In the genomic region with DNA sequence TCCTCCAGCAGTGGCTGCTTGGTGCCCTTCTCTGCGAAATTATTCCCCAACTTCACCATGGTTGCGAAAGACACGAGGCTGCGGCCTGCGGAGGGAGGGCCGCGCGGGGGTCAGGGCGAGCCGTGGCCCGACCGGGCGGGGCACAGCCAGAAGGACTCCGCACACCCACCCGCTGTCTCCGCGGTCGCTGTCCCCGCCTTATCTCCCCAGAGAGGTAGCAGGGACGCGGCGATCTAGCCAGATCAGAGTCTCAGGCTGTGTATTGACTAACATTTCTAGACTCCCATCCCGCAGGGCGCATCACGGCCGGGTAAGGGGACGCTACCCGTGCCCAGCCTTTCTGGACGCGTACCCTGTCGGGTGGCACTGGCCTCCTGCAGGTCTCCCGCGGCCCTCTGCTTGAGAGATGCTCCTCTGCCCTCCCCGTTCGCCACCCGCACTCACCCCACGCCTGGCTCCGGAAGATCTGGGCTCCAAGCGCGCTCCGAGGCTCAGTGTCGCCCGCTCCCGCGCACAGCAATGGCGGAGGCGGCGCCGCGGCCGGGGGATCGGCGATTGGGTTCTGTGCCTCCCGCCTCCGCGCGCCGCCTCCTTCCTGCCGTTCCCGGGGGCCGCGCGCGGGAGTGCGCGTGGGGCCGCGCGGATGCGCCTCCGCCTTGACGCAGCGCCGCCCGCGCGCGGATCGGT, we compare ENCODE assay signal across 8 mouse cellular contexts. TPM values are rescaled to one million over a fixed set of nuclear protein-coding genes. Genes with fewer than 3 reads are reported as not detected.
A peak's percentile ranks its signal among the peaks of the same experiment; 100 is the strongest.
DNase-seq lines count a peak whose midpoint lies in the region; ATAC-seq and TF ChIP-seq lines count a peak whose summit lies in the region.

No protein-coding gene starts in this region.

- H3K27me3 ChIP-seq in ES-Bruce4 (ENCODE audit: control insufficient read depth, insufficient read depth, low read length, poor library complexity, severe bottlenecking), result peaks cover 6% of the 10 kb centered on the region
- peaks cover 32% of the 10 kb centered on the region for H3K27me3 ChIP-seq in forebrain, embryonic 12.5 days
- peaks cover 54% of the 10 kb centered on the region for H3K27me3 ChIP-seq in heart, embryonic 16.5 days (ENCODE audit: control insufficient read depth, insufficient read depth, low read length)

- TF ChIP-seq CTCF in ES-Bruce4 (IDR thresholded peaks at IDR 0.05; ENCODE audit: low read depth, low read length), result no peak
- no peak for TF ChIP-seq CTCF in lung, adult 2 months (IDR thresholded peaks at IDR 0.05; ENCODE audit: insufficient read depth, low read length)

- H3K4me1 ChIP-seq in ES-Bruce4 (ENCODE audit: control insufficient read depth, insufficient read depth, low read length), result no peaks in the 10 kb centered on the region
- H3K4me1 ChIP-seq in forebrain, embryonic 12.5 days, result peaks cover 40% of the 10 kb centered on the region
- H3K4me1 ChIP-seq in heart, embryonic 16.5 days (ENCODE audit: control insufficient read depth, insufficient read depth, low read length), result 0 out of 2 replicates have a peak, but pooled peaks cover 3% of the 10 kb centered on the region
- H3K4me1 ChIP-seq in lung, adult 2 months (ENCODE audit: control insufficient read depth, insufficient read depth, low read length), result no peaks in the 10 kb centered on the region

- TF ChIP-seq POLR2A in ES-Bruce4 (IDR thresholded peaks at IDR 0.05; ENCODE audit: insufficient read depth, low read length), result no peak
- peak; percentile 21; the same call in 1 of the 2 replicates for TF ChIP-seq POLR2A in lung, adult 2 months (IDR thresholded peaks at IDR 0.05; ENCODE audit: borderline replicate concordance, extremely low read depth, low read depth, low read length)

- WGBS in forebrain, embryonic 12.5 days, result under 1% methylated on average over 72 of the region's 79 CpGs
- under 1% methylated on average over 79 of the region's 79 CpGs for WGBS in heart, embryonic 16.5 days
- WGBS in lung, adult 2 months, result 1% methylated on average over 79 of the region's 79 CpGs

- peak overlapping the region; percentile 75 for H3K4me2 ChIP-seq in forebrain, embryonic 12.5 days
- peak overlapping the region; percentile 93 for H3K4me2 ChIP-seq in heart, embryonic 16.5 days (ENCODE audit: low read depth, low read length)

- no peaks in the 10 kb centered on the region for H3K9me3 ChIP-seq in ES-Bruce4 (replicated peaks; ENCODE audit: control insufficient read depth, insufficient read depth, low read length, poor library complexity, severe bottlenecking)
- no peaks in the 10 kb centered on the region for H3K9me3 ChIP-seq in forebrain, embryonic 12.5 days
- no peaks in the 10 kb centered on the region for H3K9me3 ChIP-seq in heart, embryonic 16.5 days (replicated peaks; ENCODE audit: control insufficient read depth, low read length)

- H3K27ac ChIP-seq in ES-Bruce4 (ENCODE audit: insufficient read depth, low read length), result no peak overlapping the region
- H3K27ac ChIP-seq in forebrain, embryonic 12.5 days, result peak overlapping the region; percentile 88
- H3K27ac ChIP-seq in heart, embryonic 16.5 days (ENCODE audit: low read length), result no peak overlapping the region

- DNase-seq in brain, embryonic 18.5 days (ENCODE audit: low read depth, low spot score), result peak; percentile 84
- DNase-seq in layer of hippocampus, adult 18-20 months (ENCODE audit: low spot score in 2 of 2), result peak; percentile 70 to 85
- DNase-seq in lung, adult 2 months, result peak; percentile 34
- peak; percentile 69 for DNase-seq in ovary, postnatal 36 days (ENCODE audit: low spot score)
- peak; percentile 35 to 66 for DNase-seq in urinary bladder, postnatal 4 days (ENCODE audit: low spot score in 2 of 2)

- H3K36me3 ChIP-seq in ES-Bruce4 (ENCODE audit: control insufficient read depth, insufficient read depth, low read length, poor library complexity, severe bottlenecking), result no peaks in the 10 kb centered on the region
- peaks cover 36% of the 10 kb centered on the region for H3K36me3 ChIP-seq in forebrain, embryonic 12.5 days (replicated peaks)
- H3K36me3 ChIP-seq in heart, embryonic 16.5 days (ENCODE audit: control insufficient read depth, insufficient read depth), result peaks cover 3% of the 10 kb centered on the region; the same call in 1 of the 2 replicates

- ATAC-seq in forebrain, embryonic 12.5 days (ENCODE audit: low FRiP score), result peak; percentile 87
- ATAC-seq in heart, embryonic 16.5 days (replicated peaks; ENCODE audit: extremely low read depth, insufficient read depth, low FRiP score), result peak; percentile 71; the same call in 1 of the 2 replicates

- peak overlapping the region; percentile 59 for H3K4me3 ChIP-seq in ES-Bruce4 (ENCODE audit: low read depth, low read length)
- peak overlapping the region; percentile 77 for H3K4me3 ChIP-seq in forebrain, embryonic 12.5 days (replicated peaks)
- peak overlapping the region; percentile 72 for H3K4me3 ChIP-seq in heart, embryonic 16.5 days (ENCODE audit: low read length)
- H3K4me3 ChIP-seq in lung, adult 2 months (replicated peaks; ENCODE audit: extremely low read depth, low read depth, low read length), result peak overlapping the region; percentile 89

- H3K9ac ChIP-seq in ES-Bruce4 (ENCODE audit: low read depth, poor library complexity, severe bottlenecking), result peak overlapping the region; percentile 55
- peak overlapping the region; percentile 90 for H3K9ac ChIP-seq in forebrain, embryonic 12.5 days
- H3K9ac ChIP-seq in heart, embryonic 16.5 days (ENCODE audit: low read length), result peak overlapping the region; percentile 75

- TF ChIP-seq EP300 in ES-Bruce4 (IDR thresholded peaks at IDR 0.05; ENCODE audit: insufficient read depth, low read depth, low read length), result no peak

RNA-seq across cellular contexts. Expression of a gene that starts 0.6 kb away (rescaled TPM):
- 0.81 and 1.0 TPM in 2 replicates for polyA plus RNA-seq in ES-Bruce4 (2011; ENCODE audit: insufficient read depth, insufficient read length, low read depth, missing spikeins)
- polyA plus RNA-seq in forebrain, embryonic 12.5 days (2016; fragmentation: Nextera tagmentation; extraction: Ambion mirVana), result 376 and 398 TPM in 2 replicates
- 17.1 and 18.1 TPM in 2 replicates for polyA plus RNA-seq in heart, embryonic 16.5 days (2015; fragmentation: Nextera tagmentation; extraction: Ambion mirVana)
- 100 to 1,000 TPM; 425 to 451 TPM for total RNA-seq in layer of hippocampus, adult 18-20 months (2021)
- 63.9 and 77.3 TPM in 2 replicates for polyA plus RNA-seq in lung, adult 2 months (2012; rRNA removed)

Comparison
In these comparisons a context has a peak if more than half of its experiments do, and no peak if none do; other contexts are left out.
1. DNase-seq: peak in every context shown above with its lines; median percentile 84 in brain, embryonic 18.5 days; 78 in layer of hippocampus, adult 18-20 months; 69 in ovary, postnatal 36 days; 50 in urinary bladder, postnatal 4 days; 34 in lung, adult 2 months.